Mouse (Mus musculus) embryo, embryonic 10.5 days (tissue): ENCODE results near the gene Igf2r.

Experiments used
- DNase-seq: peaks from one replicate; pipeline ENCODE4 v3.0.0-alpha.2; 2015; ENCODE audit warnings: low spot score

The Igf2r gene

GRCm38 (mm10) chr17:12671029-12671605 lies 98.3 kb downstream of the Igf2r start:
- DNase-seq = no peak

- no peak for DNase-seq
Observed at GRCm38 (mm10) chr17:12669363-12669679, 100.1 kb downstream of the Igf2r start.

- DNase-seq = peak; percentile 61
Observed at GRCm38 (mm10) chr17:12668478-12669362, 100.7 kb downstream of the Igf2r start.

- DNase-seq = no peak
Observed at GRCm38 (mm10) chr17:12664156-12664555, 105.3 kb downstream of the Igf2r start.

GRCm38 (mm10) chr17:12660572-12661260 lies 108.7 kb downstream of the Igf2r start:
- DNase-seq = peak; percentile 78

- DNase-seq = no peak
Observed at GRCm38 (mm10) chr17:12659233-12659632, 110.2 kb downstream of the Igf2r start.

GRCm38 (mm10) chr17:12658784-12659183 lies 110.7 kb downstream of the Igf2r start:
- no peak for DNase-seq

- no peak for DNase-seq
Observed at GRCm38 (mm10) chr17:12655826-12656225, 113.6 kb downstream of the Igf2r start.

- no peak for DNase-seq
Observed at GRCm38 (mm10) chr17:12654061-12654460, 115.4 kb downstream of the Igf2r start.

- no peak for DNase-seq
Observed at GRCm38 (mm10) chr17:12652604-12653003, 116.9 kb downstream of the Igf2r start.

GRCm38 (mm10) chr17:12645461-12645860 lies 124.0 kb downstream of the Igf2r start:
- no peak for DNase-seq

- DNase-seq = no peak
Observed at GRCm38 (mm10) chr17:12641087-12641486, 128.4 kb downstream of the Igf2r start.

GRCm38 (mm10) chr17:12639585-12639984 lies 129.9 kb downstream of the Igf2r start:
- no peak for DNase-seq

GRCm38 (mm10) chr17:12634814-12635213 lies 134.7 kb downstream of the Igf2r start:
- DNase-seq = no peak
